Mouse (Mus musculus): ENCODE measurements around the gene Reps1.

- TF ChIP-seq TAL1 (IDR thresholded peaks at IDR 0.05; ENCODE audit: low read length) (no peak), GATA1 (IDR thresholded peaks at IDR 0.05; ENCODE audit: low read length) (no peak)
Observed at GRCm38 (mm10) chr10:18021576-18022311, 33.9 kb upstream of the Reps1 start.
